Mouse (Mus musculus) lung, embryonic 14.5 days (tissue): ENCODE results near the gene Nphp3. TPM values are rescaled to one million over a fixed set of nuclear protein-coding genes. Genes with fewer than 3 reads are reported as not detected.

Source experiments
- ATAC-seq: fragments of 200-750 bp; cut with Nextera tagmentation; 2 replicates; pipeline ENCODE4 v1.8.0; 2017; ENCODE audit warnings: mild to moderate bottlenecking, moderate TSS enrichment, moderate library complexity; ENCODE audit not compliant: insufficient read depth
- DNase-seq: peaks from one replicate; pipeline ENCODE4 v3.0.0-alpha.2; 2015
- H3K27ac ChIP-seq: fragments of 300-500 bp; sonication (generic); 2 replicates; pipeline ENCODE4 v1.5.1; 2014; ENCODE audit warnings: low read depth, mild to moderate bottlenecking, moderate library complexity
- H3K27me3 ChIP-seq: fragments of 300-500 bp; sonication (generic); 2 replicates; pipeline ENCODE4 v1.6.1; 2014; ENCODE audit warnings: low read length, control low read depth; ENCODE audit not compliant: insufficient read depth
- H3K36me3 ChIP-seq: fragments of 300-500 bp; sonication (generic); 2 replicates; pipeline ENCODE4 v1.6.1; 2014; ENCODE audit warnings: control low read depth; ENCODE audit not compliant: insufficient read depth
- H3K4me1 ChIP-seq: fragments of 300-500 bp; sonication (generic); 2 replicates; pipeline ENCODE4 v1.6.1; 2014; ENCODE audit warnings: antibody characterized with exemption, control low read depth; ENCODE audit not compliant: insufficient read depth
- H3K4me2 ChIP-seq: fragments of 300-500 bp; sonication (generic); 2 replicates; pipeline ENCODE4 v1.6.1; 2014; ENCODE audit warnings: mild to moderate bottlenecking
- H3K4me3 ChIP-seq: fragments of 300-500 bp; sonication (generic); 2 replicates; pipeline ENCODE4 v1.5.1; 2014; ENCODE audit warnings: low read depth, low read length
- H3K9ac ChIP-seq: fragments of 300-500 bp; sonication (generic); 2 replicates; pipeline ENCODE4 v1.6.1; 2014
- H3K9me3 ChIP-seq: fragments of 300-500 bp; sonication (generic); 2 replicates; pipeline ENCODE4 v1.6.1; 2016; ENCODE audit warnings: low read depth, low read length, control low read depth
- CTCF ChIP-seq: IDR thresholded peaks from 2 replicates; pipeline ENCODE4 v1.5.1; 2016; ENCODE audit warnings: antibody characterized with exemption, low read depth
- WGBS: fragments of 180-500 bp; shearing (Covaris S2); extraction: QIAGEN DNeasy Blood & Tissue Kit; methylation state at CpG from one replicate; pipeline ENCODE4 v1.1.7; 2014; 5-methylcytosine and 5-hydroxymethylcytosine counted together
- polyA plus RNA-seq: library from polyadenylated mRNA; unstranded; fragments of >200 nt; fragmentation: Nextera tagmentation; extraction: Ambion mirVana; gene quantifications from 2 replicates; pipeline ENCODE4 v1.2.1, GENCODE M21; 2014

Nphp3 gene
- polyA plus RNA-seq, 1 experiment from 2014 or later = 5.1 TPM

DNA sequence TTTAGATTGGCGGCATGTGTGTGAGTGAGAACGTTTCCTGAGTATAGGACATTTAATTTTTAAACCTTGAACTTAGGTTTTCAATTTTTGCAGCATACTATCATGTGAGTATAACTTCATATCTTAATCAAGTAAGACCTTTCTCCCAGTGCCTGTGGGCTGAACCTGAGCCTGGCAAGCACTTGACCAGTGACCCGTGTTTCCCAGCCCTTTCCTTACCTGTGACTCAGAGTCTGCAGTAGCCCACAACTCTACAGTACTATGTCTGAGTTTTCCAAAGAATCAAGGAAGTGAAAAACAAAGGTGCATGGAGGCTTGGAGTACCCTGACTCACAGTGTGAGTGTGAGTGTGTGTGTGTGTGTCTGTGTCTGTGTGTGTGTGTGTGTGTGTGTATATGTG is 77.7 kb downstream of the Nphp3 start:
- WGBS = 81% methylated on average over 3 of the region's 3 CpGs
- Histone ChIP-seq H3K36me3 (no peaks in the 10 kb centered on the region), H3K9ac (no peak overlapping the region), H3K27me3 (no peaks in the 10 kb centered on the region), H3K4me1 (no peaks in the 10 kb centered on the region), H3K27ac (no peak overlapping the region), H3K9me3 (no peaks in the 10 kb centered on the region), H3K4me3 (no peak overlapping the region), H3K4me2 (no peak overlapping the region)
- TF ChIP-seq CTCF = no peak
- DNase-seq (no peak), ATAC-seq (no peak)

GRCm38 (mm10) chr9:104085730-104086429 is 83.5 kb downstream of the Nphp3 start:
- Histone ChIP-seq H3K27me3 (no peaks in the 10 kb centered on the region), H3K4me1 (no peaks in the 10 kb centered on the region), H3K27ac (no peak overlapping the region), H3K36me3 (no peaks in the 10 kb centered on the region), H3K4me3 (no peak overlapping the region), H3K9me3 (no peaks in the 10 kb centered on the region), H3K9ac (no peak overlapping the region), H3K4me2 (no peak overlapping the region)
- WGBS = 48% methylated on average over 4 of the region's 4 CpGs
- DNase-seq = no peak
- TF ChIP-seq CTCF = no peak
- ATAC-seq = no peak

DNA sequence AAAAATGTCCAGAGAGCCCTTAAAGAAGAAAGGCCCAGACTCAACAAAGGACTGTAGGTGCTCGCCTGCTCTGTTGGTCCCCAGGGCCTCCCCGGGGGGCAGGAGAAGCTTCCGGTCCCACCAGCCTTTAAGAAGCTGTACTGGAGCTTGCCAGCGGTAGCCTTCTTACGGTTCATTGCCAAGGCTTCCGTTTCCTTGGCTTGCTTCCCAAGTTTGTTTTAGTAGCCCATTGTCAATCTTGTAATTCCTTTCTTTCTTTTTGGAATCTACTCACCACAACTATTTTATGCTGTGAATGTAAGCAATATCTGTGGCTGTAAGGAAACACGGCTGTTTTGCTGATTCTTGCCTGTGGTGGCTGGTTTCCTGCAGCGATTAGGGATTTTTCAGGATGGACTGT is 86.2 kb downstream of the Nphp3 start:
- Histone ChIP-seq H3K4me2 (0 out of 2 replicates have a peak overlapping the region, but pooled peaks have one; percentile 12), H3K4me3 (no peak overlapping the region), H3K4me1 (no peaks in the 10 kb centered on the region), H3K27me3 (no peaks in the 10 kb centered on the region), H3K9ac (no peak overlapping the region), H3K9me3 (no peaks in the 10 kb centered on the region), H3K27ac (peak overlapping the region; percentile 74), H3K36me3 (no peaks in the 10 kb centered on the region)
- DNase-seq (peak; percentile 78), ATAC-seq (peak; percentile 49; the same call in 1 of the 2 replicates)
- TF ChIP-seq CTCF = no peak
- 51% methylated on average over 8 of the region's 8 CpGs for WGBS

- Histone ChIP-seq H3K9ac (no peak overlapping the region), H3K36me3 (no peaks in the 10 kb centered on the region), H3K27me3 (no peaks in the 10 kb centered on the region), H3K27ac (no peak overlapping the region), H3K4me3 (no peak overlapping the region), H3K4me1 (no peaks in the 10 kb centered on the region), H3K9me3 (no peaks in the 10 kb centered on the region), H3K4me2 (no peak overlapping the region)
- DNase-seq (no peak), ATAC-seq (no peak)
- 90% methylated on average over 5 of the region's 5 CpGs for WGBS
- no peak for TF ChIP-seq CTCF
These were observed 90.6 kb downstream of the Nphp3 start for GRCm38 (mm10) chr9:104092945-104093344.

Other genes starting within 250 kb of the Nphp3 start
- 14.8 and 16.0 TPM in 2 replicates for gene Tmem108, start 240.7 kb upstream of the Nphp3 start, polyA plus RNA-seq
- not detected in 2 replicates for gene Gm28305, start 38.1 kb downstream of the Nphp3 start, polyA plus RNA-seq
- 54.5 and 56.2 TPM in 2 replicates for gene Uba5, start 60.6 kb downstream of the Nphp3 start, polyA plus RNA-seq
- 8.1 and 9.4 TPM in 2 replicates for gene Acad11, start 60.8 kb downstream of the Nphp3 start, polyA plus RNA-seq
- gene Ackr4, start 124.4 kb downstream of the Nphp3 start, polyA plus RNA-seq = 0.37 and 0.39 TPM in 2 replicates